Mouse (Mus musculus) C2C12 (cell line): Measurements from ENCODE around the gene Crygs.

Experiments used
- CEBPB ChIP-seq: IDR thresholded peaks from one replicate; pipeline ENCODE4 v1.6.1; 2011; ENCODE audit warnings: low read depth, mild to moderate bottlenecking, control low read depth, moderate library complexity
- CTCF ChIP-seq: IDR thresholded peaks from one replicate; pipeline ENCODE4 v1.5.1; 2011; ENCODE audit not compliant: control insufficient read depth, insufficient read depth, insufficient read length
- FOSL1 ChIP-seq: IDR thresholded peaks from one replicate; pipeline ENCODE4 v1.8.0; 2011; ENCODE audit warnings: mild to moderate bottlenecking, low read length; ENCODE audit not compliant: poor library complexity, insufficient read depth, severe bottlenecking
- MAX ChIP-seq: IDR thresholded peaks from one replicate; pipeline ENCODE4 v1.6.1; 2011; ENCODE audit warnings: mild to moderate bottlenecking, control low read depth
- MYOD1 ChIP-seq: IDR thresholded peaks from one replicate; pipeline ENCODE4 v1.6.1; 2011; ENCODE audit warnings: low read depth; ENCODE audit not compliant: control insufficient read depth, insufficient read length
- MYOG ChIP-seq: IDR thresholded peaks from one replicate; pipeline ENCODE4 v1.6.1; 2011; ENCODE audit not compliant: control insufficient read depth, insufficient read length; ENCODE audit errors: extremely low read depth
- USF1 ChIP-seq: IDR thresholded peaks from one replicate; pipeline ENCODE4 v1.6.1; 2011; ENCODE audit warnings: low read depth, mild to moderate bottlenecking, control low read depth, moderate library complexity

GRCm38 (mm10) chr16:22807468-22808070 lies 3.8 kb downstream of the Crygs start:
- TF ChIP-seq CTCF, result no peak
- no peak for TF ChIP-seq MYOG
- TF ChIP-seq USF1, result no peak
- no peak for TF ChIP-seq MAX
- TF ChIP-seq CEBPB, result no peak
- TF ChIP-seq MYOD1, result no peak
- TF ChIP-seq FOSL1, result no peak
